ENCODE assay signal across 26 mouse cellular contexts in genomic region chr4:56250611-56251010, GRCm38 (mm10).
"Had no signal": no experiment of that assay in that cellular context is flagged by ENCODE, and none has a peak within 500 bp of the region (broad histone marks: within the 10 kb centered on the region; RNA-seq: fewer than 3 reads in every experiment).

No protein-coding gene starts in this region.

- H3K4me3 ChIP-seq: heart, adult 2 months; heart, embryonic 13.5 days; heart, embryonic 15.5 days; hindbrain, embryonic 13.5 days; hindbrain, embryonic 15.5 days; intestine, embryonic 15.5 days; layer of hippocampus, adult 2 months; limb, embryonic 13.5 days; limb, embryonic 15.5 days; liver, embryonic 12.5 days had no signal

- H3K4me1 ChIP-seq: heart, embryonic 13.5 days; heart, embryonic 15.5 days; hindbrain, embryonic 13.5 days; hindbrain, embryonic 15.5 days; intestine, embryonic 15.5 days; limb, embryonic 13.5 days; limb, embryonic 15.5 days; liver, embryonic 12.5 days had no signal

- H3K9ac ChIP-seq: heart, embryonic 13.5 days; heart, embryonic 15.5 days; hindbrain, embryonic 13.5 days; hindbrain, embryonic 15.5 days; intestine, embryonic 15.5 days; limb, embryonic 13.5 days; limb, embryonic 15.5 days; liver, embryonic 12.5 days; liver, embryonic 14.5 days had no signal

- DNase-seq: gastrocnemius, postnatal 14 days; gastrocnemius, postnatal 36 days; heart, adult 2 months; heart, postnatal 14 days; heart, postnatal 36 days; kidney, adult 18-20 months; kidney, adult 8-10 months; kidney, postnatal 10 days; kidney, postnatal 25 days; kidney, postnatal 4 days; layer of hippocampus, adult 9-11 months; layer of hippocampus, postnatal 36 days; left cerebral cortex, postnatal 4 days had no signal

- H3K9me3 ChIP-seq: heart, embryonic 13.5 days; heart, embryonic 15.5 days; hindbrain, embryonic 13.5 days; hindbrain, embryonic 15.5 days; intestine, embryonic 15.5 days; limb, embryonic 13.5 days; limb, embryonic 15.5 days; liver, embryonic 12.5 days had no signal

- ATAC-seq: inflammation-experienced regulatory T-cells, adult 6 months; intestine, embryonic 15.5 days; intestine, postnatal 0 days; liver, embryonic 12.5 days had no signal

- H3K4me2 ChIP-seq: heart, embryonic 11.5 days; heart, embryonic 13.5 days; heart, embryonic 15.5 days; hindbrain, embryonic 13.5 days; hindbrain, embryonic 15.5 days; intestine, embryonic 15.5 days; limb, embryonic 13.5 days; limb, embryonic 15.5 days; liver, embryonic 12.5 days had no signal

- H3K36me3 ChIP-seq: heart, embryonic 13.5 days; heart, embryonic 15.5 days; hindbrain, embryonic 13.5 days; hindbrain, embryonic 15.5 days; intestine, embryonic 15.5 days; limb, embryonic 13.5 days; limb, embryonic 15.5 days; liver, embryonic 12.5 days had no signal

- H3K27ac ChIP-seq: heart, adult 2 months; heart, embryonic 13.5 days; heart, embryonic 15.5 days; hindbrain, embryonic 13.5 days; hindbrain, embryonic 15.5 days; intestine, embryonic 15.5 days; layer of hippocampus, adult 2 months; limb, embryonic 13.5 days; limb, embryonic 15.5 days; liver, embryonic 12.5 days; liver, embryonic 14.5 days had no signal

- H3K27me3 ChIP-seq: heart, embryonic 13.5 days; heart, embryonic 15.5 days; hindbrain, embryonic 13.5 days; hindbrain, embryonic 15.5 days; intestine, embryonic 15.5 days; limb, embryonic 13.5 days; limb, embryonic 15.5 days; liver, embryonic 12.5 days had no signal
